Mouse (Mus musculus) hindbrain, embryonic 13.5 days (tissue): ENCODE data around the gene Dck. TPM values are rescaled to one million over a fixed set of nuclear protein-coding genes. Genes with fewer than 3 reads are reported as not detected.

Experiments used
- polyA plus RNA-seq: library from polyadenylated mRNA; unstranded; fragments of >200 nt; fragmentation: Nextera tagmentation; extraction: Ambion mirVana; gene quantifications from 2 replicates; pipeline ENCODE4 v1.2.1, GENCODE M21; 2015

Gene Dck
- polyA plus RNA-seq, 1 experiment from 2014 or later = 68.0 TPM

Other genes with a start within 250 kb of the Dck start
- 0.23 and 0.38 TPM in 2 replicates for gene Jchain, start 237.1 kb upstream of the Dck start, polyA plus RNA-seq
- 57.0 and 57.5 TPM in 2 replicates for gene Utp3, start 210.5 kb upstream of the Dck start, polyA plus RNA-seq
- gene Rufy3, start 200.0 kb upstream of the Dck start, polyA plus RNA-seq = 299 and 313 TPM in 2 replicates
- 68.2 and 70.9 TPM in 2 replicates for gene Grsf1, start 88.8 kb upstream of the Dck start, polyA plus RNA-seq
- 10.7 and 12.5 TPM in 2 replicates for gene Mob1b, start 44.1 kb upstream of the Dck start, polyA plus RNA-seq
- gene Slc4a4, start 121.8 kb downstream of the Dck start, polyA plus RNA-seq = 3.1 and 3.3 TPM in 2 replicates